Comparison of ENCODE assay signal across 10 mouse cellular contexts in genomic region chr9:50500467-50500973, GRCm38 (mm10). TPM values are rescaled to one million over a fixed set of nuclear protein-coding genes. Genes with fewer than 3 reads are reported as not detected.
DNase-seq lines count a peak whose midpoint lies in the region; ATAC-seq and TF ChIP-seq lines count a peak whose summit lies in the region.
"Had no signal": no experiment of that assay in that cellular context is flagged by ENCODE, and none has a peak within 500 bp of the region (broad histone marks: within the 10 kb centered on the region; RNA-seq: fewer than 3 reads in every experiment).

No protein-coding gene starts in this region.

- TF ChIP-seq EP300 in heart, adult 2 months (IDR thresholded peaks at IDR 0.05; ENCODE audit: insufficient read depth, low read depth, low read length): no peak

- no peak overlapping the region for H3K27ac ChIP-seq in heart, embryonic 14.5 days (replicated peaks in 1 of 2; ENCODE audit: control insufficient read depth in 1 of 2, insufficient read depth in 1 of 2, low read depth in 2 of 2, low read length in 2 of 2)
- H3K27ac ChIP-seq in heart, adult 2 months: no peak overlapping the region
- no peak overlapping the region for H3K27ac ChIP-seq in bone marrow, adult 2 months (ENCODE audit: control insufficient read depth, insufficient read depth, low read depth, low read length, poor library complexity)
- H3K27ac ChIP-seq in hindbrain, embryonic 14.5 days: peak overlapping the region; percentile 69; the same call in 1 of the 2 replicates
- peak overlapping the region; percentile 63; the same call in 1 of the 2 replicates for H3K27ac ChIP-seq in midbrain, embryonic 13.5 days

- no peaks in the 10 kb centered on the region for H3K9me3 ChIP-seq in heart, embryonic 14.5 days (ENCODE audit: control insufficient read depth, low read length)
- no peaks in the 10 kb centered on the region for H3K9me3 ChIP-seq in hindbrain, embryonic 14.5 days (ENCODE audit: control insufficient read depth, low read length)
- no peaks in the 10 kb centered on the region for H3K9me3 ChIP-seq in midbrain, embryonic 13.5 days

- peak overlapping the region; percentile 40 to 43 for H3K4me3 ChIP-seq in heart, embryonic 14.5 days (ENCODE audit: control insufficient read depth in 1 of 2, insufficient read depth in 1 of 2, low read depth in 1 of 2, low read length in 2 of 2)
- H3K4me3 ChIP-seq in heart, adult 2 months: no peak overlapping the region
- peak overlapping the region; percentile 29 for H3K4me3 ChIP-seq in bone marrow, adult 2 months (replicated peaks; ENCODE audit: control insufficient read depth, low read depth, low read length)
- peak overlapping the region; percentile 27 for H3K4me3 ChIP-seq in hindbrain, embryonic 14.5 days (replicated peaks; ENCODE audit: low read length)
- H3K4me3 ChIP-seq in midbrain, embryonic 13.5 days (replicated peaks): peak overlapping the region; percentile 33

- TF ChIP-seq POLR2A in heart, adult 2 months (IDR thresholded peaks at IDR 0.05; ENCODE audit: insufficient read depth, low read depth, low read length): no peak
- TF ChIP-seq POLR2A in bone marrow, adult 2 months (IDR thresholded peaks at IDR 0.05; ENCODE audit: borderline replicate concordance, control insufficient read depth, low read depth, low read length): no peak

- H3K36me3 ChIP-seq in heart, embryonic 14.5 days (ENCODE audit: control insufficient read depth, insufficient read depth, low read length): no peaks in the 10 kb centered on the region
- no peaks in the 10 kb centered on the region for H3K36me3 ChIP-seq in heart, adult 2 months (ENCODE audit: control insufficient read depth, insufficient read depth, low read length)
- no peaks in the 10 kb centered on the region for H3K36me3 ChIP-seq in hindbrain, embryonic 14.5 days (replicated peaks; ENCODE audit: control insufficient read depth, insufficient read depth)
- H3K36me3 ChIP-seq in midbrain, embryonic 13.5 days: no peaks in the 10 kb centered on the region

- DNase-seq in heart, adult 2 months: no peak
- DNase-seq in hindbrain, embryonic 14.5 days (ENCODE audit: low spot score): no peak
- no peak for DNase-seq in urinary bladder, adult 18-20 months (ENCODE audit: low spot score in 2 of 2)
- no peak for DNase-seq in cerebellum, postnatal 14 days
- no peak for DNase-seq in layer of hippocampus, adult 9-10 months (ENCODE audit: low spot score)
- DNase-seq: kidney, postnatal 25 days; right cerebral cortex, postnatal 25 days had no signal

- H3K79me2 ChIP-seq in heart, adult 2 months (replicated peaks; ENCODE audit: control insufficient read depth, insufficient read depth, low read length): no peaks in the 10 kb centered on the region

- intact Hi-C loops in heart, adult 2 months (cut with DNase I): no loop called here

- no peaks in the 10 kb centered on the region for H3K27me3 ChIP-seq in heart, embryonic 14.5 days (ENCODE audit: control insufficient read depth, insufficient read depth, low read length)
- no peaks in the 10 kb centered on the region for H3K27me3 ChIP-seq in heart, adult 2 months (ENCODE audit: control insufficient read depth, insufficient read depth, low read length)
- no peaks in the 10 kb centered on the region for H3K27me3 ChIP-seq in hindbrain, embryonic 14.5 days (ENCODE audit: control insufficient read depth, insufficient read depth, low read length)
- H3K27me3 ChIP-seq in midbrain, embryonic 13.5 days: no peaks in the 10 kb centered on the region

- H3K4me2 ChIP-seq in heart, embryonic 14.5 days (ENCODE audit: low read length): peak overlapping the region; percentile 69
- H3K4me2 ChIP-seq in hindbrain, embryonic 14.5 days (replicated peaks): peak overlapping the region; percentile 52
- peak overlapping the region; percentile 54 for H3K4me2 ChIP-seq in midbrain, embryonic 13.5 days (replicated peaks)

- TF ChIP-seq CTCF in heart, adult 2 months (IDR thresholded peaks at IDR 0.05): no peak
- TF ChIP-seq CTCF in bone marrow, adult 2 months (IDR thresholded peaks at IDR 0.05; ENCODE audit: control insufficient read depth, insufficient read depth, low read length): no peak

- peak overlapping the region; percentile 66; the same call in 1 of the 2 replicates for H3K9ac ChIP-seq in heart, embryonic 14.5 days (ENCODE audit: low read length)
- no peak overlapping the region for H3K9ac ChIP-seq in heart, adult 2 months (ENCODE audit: low read depth, low read length)
- H3K9ac ChIP-seq in hindbrain, embryonic 14.5 days: peak overlapping the region; percentile 53
- H3K9ac ChIP-seq in midbrain, embryonic 13.5 days (replicated peaks): peak overlapping the region; percentile 59

- WGBS in heart, embryonic 14.5 days: 61% methylated on average over 15 of the region's 15 CpGs
- 58% methylated on average over 15 of the region's 15 CpGs for WGBS in heart, adult 2 months
- WGBS in bone marrow, adult 2 months: 65% methylated on average over 15 of the region's 15 CpGs
- WGBS in hindbrain, embryonic 14.5 days: 72% methylated on average over 15 of the region's 15 CpGs
- WGBS in midbrain, embryonic 13.5 days: 70% methylated on average over 15 of the region's 15 CpGs

- H3K4me1 ChIP-seq in heart, embryonic 14.5 days (ENCODE audit: control insufficient read depth in 2 of 2, insufficient read depth in 2 of 2, low read length in 2 of 2): peaks cover 11 to 18% of the 10 kb centered on the region in 2 experiments
- H3K4me1 ChIP-seq in heart, adult 2 months (ENCODE audit: control insufficient read depth, insufficient read depth, low read length): peaks cover 3% of the 10 kb centered on the region; the same call in 1 of the 2 replicates
- peaks cover 2% of the 10 kb centered on the region for H3K4me1 ChIP-seq in bone marrow, adult 2 months (ENCODE audit: control insufficient read depth, insufficient read depth, low read length)
- H3K4me1 ChIP-seq in hindbrain, embryonic 14.5 days (replicated peaks; ENCODE audit: control insufficient read depth, insufficient read depth, low read length): 0 out of 2 replicates have a peak, but pooled peaks cover 7% of the 10 kb centered on the region
- peaks cover 23% of the 10 kb centered on the region for H3K4me1 ChIP-seq in midbrain, embryonic 13.5 days (replicated peaks)

- ATAC-seq in heart, embryonic 14.5 days (ENCODE audit: insufficient number of reproducible peaks, insufficient read depth, low FRiP score, low read depth): no peak
- ATAC-seq in hindbrain, embryonic 14.5 days (ENCODE audit: low FRiP score): no peak
- ATAC-seq in midbrain, embryonic 13.5 days: no peak

RNA-seq across cellular contexts. Expression of gene Plet1, which starts 6.2 kb away (rescaled TPM):
- 0.15 and 0.31 TPM in 2 replicates for polyA plus RNA-seq in heart, embryonic 14.5 days (2014; fragmentation: Nextera tagmentation; extraction: Ambion mirVana)
- total RNA-seq in heart, adult 2 months (2021): 1 to 10 TPM in 1 of 2 experiments, under 1 TPM in 1; 0.82 to 2.0 TPM
- 2.5 and 4.0 TPM in 2 replicates for polyA plus RNA-seq in heart, adult 2 months (2012; rRNA removed)
- polyA plus RNA-seq in bone marrow, adult 2 months (2011; ENCODE audit: insufficient read depth, insufficient read length, low replicate concordance, missing spikeins): 1.5 TPM in 1 of 2 replicates, not detected in the other
- polyA plus RNA-seq in hindbrain, embryonic 14.5 days (2014; fragmentation: Nextera tagmentation; extraction: Ambion mirVana): 0.24 and 0.43 TPM in 2 replicates
- polyA plus RNA-seq in midbrain, embryonic 13.5 days (2015; fragmentation: Nextera tagmentation; extraction: Ambion mirVana): 0.43 and 0.58 TPM in 2 replicates

RNA-seq across cellular contexts. Expression of gene Pts, which starts 28.0 kb away (rescaled TPM):
- 88.7 and 98.4 TPM in 2 replicates for polyA plus RNA-seq in heart, embryonic 14.5 days (2014; fragmentation: Nextera tagmentation; extraction: Ambion mirVana)
- 10 to 100 TPM; 24.8 to 30.2 TPM for total RNA-seq in heart, adult 2 months (2021)
- 28.7 and 63.3 TPM in 2 replicates for polyA plus RNA-seq in heart, adult 2 months (2012; rRNA removed)
- polyA plus RNA-seq in bone marrow, adult 2 months (2011; ENCODE audit: insufficient read depth, insufficient read length, low replicate concordance, missing spikeins): 14.5 and 35.7 TPM in 2 replicates
- polyA plus RNA-seq in hindbrain, embryonic 14.5 days (2014; fragmentation: Nextera tagmentation; extraction: Ambion mirVana): 96.7 and 120 TPM in 2 replicates
- polyA plus RNA-seq in midbrain, embryonic 13.5 days (2015; fragmentation: Nextera tagmentation; extraction: Ambion mirVana): 115 and 123 TPM in 2 replicates

RNA-seq across cellular contexts. Expression of gene Il18, which starts 54.1 kb away (rescaled TPM):
- 4.5 and 5.5 TPM in 2 replicates for polyA plus RNA-seq in heart, embryonic 14.5 days (2014; fragmentation: Nextera tagmentation; extraction: Ambion mirVana)
- total RNA-seq in heart, adult 2 months (2021): 1 to 10 TPM; 1.0 to 1.2 TPM
- polyA plus RNA-seq in heart, adult 2 months (2012; rRNA removed): 0.53 and 1.6 TPM in 2 replicates
- polyA plus RNA-seq in bone marrow, adult 2 months (2011; ENCODE audit: insufficient read depth, insufficient read length, low replicate concordance, missing spikeins): 11.9 and 18.4 TPM in 2 replicates
- polyA plus RNA-seq in hindbrain, embryonic 14.5 days (2014; fragmentation: Nextera tagmentation; extraction: Ambion mirVana): 18.6 and 19.2 TPM in 2 replicates
- polyA plus RNA-seq in midbrain, embryonic 13.5 days (2015; fragmentation: Nextera tagmentation; extraction: Ambion mirVana): 27.3 and 29.4 TPM in 2 replicates

RNA-seq across cellular contexts. Expression of gene Bco2, which starts 54.5 kb away (rescaled TPM):
- 0.12 TPM in 1 of 2 replicates, not detected in the other for polyA plus RNA-seq in heart, embryonic 14.5 days (2014; fragmentation: Nextera tagmentation; extraction: Ambion mirVana)
- total RNA-seq in heart, adult 2 months (2021): under 1 TPM; 0.39 to 0.50 TPM
- 0.32 and 0.33 TPM in 2 replicates for polyA plus RNA-seq in heart, adult 2 months (2012; rRNA removed)
- 1.1 and 1.9 TPM in 2 replicates for polyA plus RNA-seq in bone marrow, adult 2 months (2011; ENCODE audit: insufficient read depth, insufficient read length, low replicate concordance, missing spikeins)
- 0.25 and 0.35 TPM in 2 replicates for polyA plus RNA-seq in hindbrain, embryonic 14.5 days (2014; fragmentation: Nextera tagmentation; extraction: Ambion mirVana)
- polyA plus RNA-seq in midbrain, embryonic 13.5 days (2015; fragmentation: Nextera tagmentation; extraction: Ambion mirVana): 0.28 and 0.34 TPM in 2 replicates

Comparison
In these comparisons a context has a peak if more than half of its experiments do, and no peak if none do; other contexts are left out.
1. H3K27ac ChIP-seq: peak in hindbrain, embryonic 14.5 days (single experiment) and midbrain, embryonic 13.5 days (single experiment); none in heart, embryonic 14.5 days (0 of 2), heart, adult 2 months (single experiment) and bone marrow, adult 2 months (single experiment).
2. Peak in every context shown above with its lines, with median percentiles within 50 percentile points of each other: H3K4me2 ChIP-seq.